Mouse (Mus musculus): ENCODE measurements around the gene Syt15. TPM values are rescaled to one million over a fixed set of nuclear protein-coding genes. Genes with fewer than 3 reads are reported as not detected.
"Not testable (repeated sequence)": the region's sequence is repeated elsewhere in the genome, so short reads cannot be mapped to it uniquely, and the experiment has no call there.

Syt15 gene
- polyA plus RNA-seq, 1 experiment from 2014 or later = 1.2 TPM

- TF ChIP-seq CTCF (IDR thresholded peaks at IDR 0.05) (no peak), EP300 (IDR thresholded peaks at IDR 0.05) (no peak)
- H3K27me3 ChIP-seq (replicated peaks; ENCODE audit: insufficient read depth, low read length) = no peaks in the 10 kb centered on the region
- H3K9me3 ChIP-seq (ENCODE audit: low read length) = no peaks in the 10 kb centered on the region
- no peak for ATAC-seq
- H3K27ac ChIP-seq (ENCODE audit: low read length) = no peak overlapping the region
- no peaks in the 10 kb centered on the region for H3K4me1 ChIP-seq (ENCODE audit: insufficient read depth, low read depth, low read length)
- no peak for DNase-seq (ENCODE audit: low spot score)
- WGBS = 59% methylated on average over 4 of the region's 4 CpGs
- no peak overlapping the region for H3K9ac ChIP-seq (replicated peaks; ENCODE audit: low read depth)
- H3K4me2 ChIP-seq (replicated peaks; ENCODE audit: low read depth, low read length) = no peak overlapping the region
- no peak overlapping the region for H3K4me3 ChIP-seq (ENCODE audit: low read depth, low read length)
- H3K36me3 ChIP-seq (ENCODE audit: insufficient read depth, low read length) = no peaks in the 10 kb centered on the region
Measured at GRCm38 (mm10) chr14:34253261-34253660, 33.9 kb downstream of the Syt15 start.

GRCm38 (mm10) chr14:34258525-34258924, 39.1 kb downstream of the Syt15 start:
- not testable (repeated sequence) for H3K9me3 ChIP-seq (ENCODE audit: low read length); H3K27ac ChIP-seq (ENCODE audit: low read length); ATAC-seq; H3K4me1 ChIP-seq (ENCODE audit: insufficient read depth, low read depth, low read length); H3K9ac ChIP-seq (replicated peaks; ENCODE audit: low read depth); H3K27me3 ChIP-seq (replicated peaks; ENCODE audit: insufficient read depth, low read length); H3K36me3 ChIP-seq (ENCODE audit: insufficient read depth, low read length); H3K4me3 ChIP-seq (ENCODE audit: low read depth, low read length); DNase-seq (ENCODE audit: low spot score); H3K4me2 ChIP-seq (replicated peaks; ENCODE audit: low read depth, low read length)
- WGBS = 76% methylated on average over 3 of the region's 3 CpGs

- no peaks in the 10 kb centered on the region for H3K36me3 ChIP-seq (ENCODE audit: insufficient read depth, low read length)
Measured at GRCm38 (mm10) chr14:34268046-34268445, 48.7 kb downstream of the Syt15 start.

GRCm38 (mm10) chr14:34273280-34273679, 53.9 kb downstream of the Syt15 start:
- H3K4me3 ChIP-seq (ENCODE audit: low read depth, low read length) = no peak overlapping the region
- no peaks in the 10 kb centered on the region for H3K36me3 ChIP-seq (ENCODE audit: insufficient read depth, low read length)
- no peak overlapping the region for H3K27ac ChIP-seq (ENCODE audit: low read length)
- ATAC-seq = no peak
- H3K27me3 ChIP-seq (replicated peaks; ENCODE audit: insufficient read depth, low read length) = no peaks in the 10 kb centered on the region
- no peak overlapping the region for H3K4me2 ChIP-seq (replicated peaks; ENCODE audit: low read depth, low read length)
- DNase-seq (ENCODE audit: low spot score) = peak; percentile 81
- TF ChIP-seq EP300 (IDR thresholded peaks at IDR 0.05) (no peak), CTCF (IDR thresholded peaks at IDR 0.05) (peak; percentile 72)
- H3K9me3 ChIP-seq (ENCODE audit: low read length) = no peaks in the 10 kb centered on the region
- no peak overlapping the region for H3K9ac ChIP-seq (replicated peaks; ENCODE audit: low read depth)
- WGBS = 54% methylated on average over 2 of the region's 2 CpGs
- no peaks in the 10 kb centered on the region for H3K4me1 ChIP-seq (ENCODE audit: insufficient read depth, low read depth, low read length)

More at GRCm38 (mm10) chr14:34268046-34268445, 48.7 kb downstream of the Syt15 start:
- H3K4me1 ChIP-seq (ENCODE audit: insufficient read depth, low read depth, low read length) = no peaks in the 10 kb centered on the region
- ATAC-seq (no peak), DNase-seq (ENCODE audit: low spot score) (no peak)
- no peak overlapping the region for H3K4me2 ChIP-seq (replicated peaks; ENCODE audit: low read depth, low read length)
- no peaks in the 10 kb centered on the region for H3K27me3 ChIP-seq (replicated peaks; ENCODE audit: insufficient read depth, low read length)
- TF ChIP-seq CTCF (IDR thresholded peaks at IDR 0.05) (no peak), EP300 (IDR thresholded peaks at IDR 0.05) (no peak)
- no peak overlapping the region for H3K27ac ChIP-seq (ENCODE audit: low read length)
- H3K4me3 ChIP-seq (ENCODE audit: low read depth, low read length) = no peak overlapping the region
- H3K9ac ChIP-seq (replicated peaks; ENCODE audit: low read depth) = no peak overlapping the region
- H3K9me3 ChIP-seq (ENCODE audit: low read length) = no peaks in the 10 kb centered on the region
- WGBS = 37% methylated on average over 9 of the region's 9 CpGs

GRCm38 (mm10) chr14:34274141-34274540, 54.7 kb downstream of the Syt15 start:
- H3K27ac ChIP-seq (ENCODE audit: low read length) = no peak overlapping the region
- no peaks in the 10 kb centered on the region for H3K9me3 ChIP-seq (ENCODE audit: low read length)
- no peak overlapping the region for H3K9ac ChIP-seq (replicated peaks; ENCODE audit: low read depth)
- ATAC-seq = no peak
- WGBS = 91% methylated on average over 3 of the region's 3 CpGs
- H3K36me3 ChIP-seq (ENCODE audit: insufficient read depth, low read length) = no peaks in the 10 kb centered on the region
- no peak overlapping the region for H3K4me2 ChIP-seq (replicated peaks; ENCODE audit: low read depth, low read length)
- no peaks in the 10 kb centered on the region for H3K4me1 ChIP-seq (ENCODE audit: insufficient read depth, low read depth, low read length)
- peak; percentile 38 for DNase-seq (ENCODE audit: low spot score)
- no peak overlapping the region for H3K4me3 ChIP-seq (ENCODE audit: low read depth, low read length)
- TF ChIP-seq EP300 (IDR thresholded peaks at IDR 0.05) = peak; percentile 90
- TF ChIP-seq CTCF (IDR thresholded peaks at IDR 0.05) = no peak
- H3K27me3 ChIP-seq (replicated peaks; ENCODE audit: insufficient read depth, low read length) = no peaks in the 10 kb centered on the region

GRCm38 (mm10) chr14:34275225-34275624, 55.8 kb downstream of the Syt15 start:
- H3K4me1 ChIP-seq (ENCODE audit: insufficient read depth, low read depth, low read length) = no peaks in the 10 kb centered on the region
- WGBS = 60% methylated on average over 4 of the region's 4 CpGs
- no peak overlapping the region for H3K4me2 ChIP-seq (replicated peaks; ENCODE audit: low read depth, low read length)
- H3K27me3 ChIP-seq (replicated peaks; ENCODE audit: insufficient read depth, low read length) = no peaks in the 10 kb centered on the region
- TF ChIP-seq EP300 (IDR thresholded peaks at IDR 0.05) (no peak), CTCF (IDR thresholded peaks at IDR 0.05) (no peak)
- H3K9ac ChIP-seq (replicated peaks; ENCODE audit: low read depth) = no peak overlapping the region
- no peaks in the 10 kb centered on the region for H3K9me3 ChIP-seq (ENCODE audit: low read length)
- ATAC-seq (no peak), DNase-seq (ENCODE audit: low spot score) (no peak)
- no peak overlapping the region for H3K4me3 ChIP-seq (ENCODE audit: low read depth, low read length)
- no peak overlapping the region for H3K27ac ChIP-seq (ENCODE audit: low read length)
- no peaks in the 10 kb centered on the region for H3K36me3 ChIP-seq (ENCODE audit: insufficient read depth, low read length)

GRCm38 (mm10) chr14:34279726-34280125, 60.3 kb downstream of the Syt15 start:
- Histone ChIP-seq H3K27ac (ENCODE audit: low read length) (no peak overlapping the region), H3K36me3 (ENCODE audit: insufficient read depth, low read length) (no peaks in the 10 kb centered on the region), H3K4me2 (replicated peaks; ENCODE audit: low read depth, low read length) (no peak overlapping the region), H3K27me3 (replicated peaks; ENCODE audit: insufficient read depth, low read length) (no peaks in the 10 kb centered on the region), H3K9ac (replicated peaks; ENCODE audit: low read depth) (no peak overlapping the region), H3K4me1 (ENCODE audit: insufficient read depth, low read depth, low read length) (no peaks in the 10 kb centered on the region), H3K9me3 (ENCODE audit: low read length) (no peaks in the 10 kb centered on the region), H3K4me3 (ENCODE audit: low read depth, low read length) (no peak overlapping the region)
- DNase-seq (ENCODE audit: low spot score) (no peak), ATAC-seq (no peak)
- TF ChIP-seq EP300 (IDR thresholded peaks at IDR 0.05) (no peak), CTCF (IDR thresholded peaks at IDR 0.05) (no peak)
- 71% methylated on average over 4 of the region's 4 CpGs for WGBS

Other genes with a start within 250 kb of the Syt15 start
- not detected in 2 replicates for gene Zfp488, start 240.8 kb upstream of the Syt15 start, polyA plus RNA-seq (2015; fragmentation: Nextera tagmentation; extraction: Ambion mirVana)
- gene Gm30083, start 204.4 kb upstream of the Syt15 start, polyA plus RNA-seq (2015; fragmentation: Nextera tagmentation; extraction: Ambion mirVana) = not detected in 2 replicates
- gene Gm5460, start 202.8 kb upstream of the Syt15 start, polyA plus RNA-seq (2015; fragmentation: Nextera tagmentation; extraction: Ambion mirVana) = not detected in 2 replicates
- not detected in 2 replicates for gene Antxrl, start 166.9 kb upstream of the Syt15 start, polyA plus RNA-seq (2015; fragmentation: Nextera tagmentation; extraction: Ambion mirVana)
- gene Anxa8, start 133.6 kb upstream of the Syt15 start, polyA plus RNA-seq (2015; fragmentation: Nextera tagmentation; extraction: Ambion mirVana) = 23.6 and 25.9 TPM in 2 replicates
- gene A630023A22Rik, start 116.8 kb upstream of the Syt15 start, polyA plus RNA-seq (2015; fragmentation: Nextera tagmentation; extraction: Ambion mirVana) = 0.37 TPM in 1 of 2 replicates, not detected in the other
- not detected in 2 replicates for gene Npy4r, start 67.1 kb upstream of the Syt15 start, polyA plus RNA-seq (2015; fragmentation: Nextera tagmentation; extraction: Ambion mirVana)
- gene Gprin2, start 17.9 kb upstream of the Syt15 start, polyA plus RNA-seq (2015; fragmentation: Nextera tagmentation; extraction: Ambion mirVana) = 0.06 and 0.08 TPM in 2 replicates
- 7.5 and 9.7 TPM in 2 replicates for gene Shld2, start 90.9 kb downstream of the Syt15 start, polyA plus RNA-seq (2015; fragmentation: Nextera tagmentation; extraction: Ambion mirVana)
- 63.2 and 64.3 TPM in 2 replicates for gene Glud1, start 91.1 kb downstream of the Syt15 start, polyA plus RNA-seq (2015; fragmentation: Nextera tagmentation; extraction: Ambion mirVana)
- gene Fam25c, start 135.8 kb downstream of the Syt15 start, polyA plus RNA-seq (2015; fragmentation: Nextera tagmentation; extraction: Ambion mirVana) = 0.45 TPM in 1 of 2 replicates, not detected in the other
- gene Sncg, start 155.2 kb downstream of the Syt15 start, polyA plus RNA-seq (2015; fragmentation: Nextera tagmentation; extraction: Ambion mirVana) = 2.1 and 2.2 TPM in 2 replicates
- gene Mmrn2, start 155.9 kb downstream of the Syt15 start, polyA plus RNA-seq (2015; fragmentation: Nextera tagmentation; extraction: Ambion mirVana) = 15.4 and 16.5 TPM in 2 replicates